Mouse (Mus musculus) neural tube, embryonic 10.5 days (tissue): ENCODE measurements around the gene Slc44a1.

ENCODE experiments used
- DNase-seq: peaks from one replicate; pipeline ENCODE4 v3.0.0-alpha.2; 2017; ENCODE audit warnings: low spot score; ENCODE audit errors: extremely low spot score

Gene Slc44a1

DNA sequence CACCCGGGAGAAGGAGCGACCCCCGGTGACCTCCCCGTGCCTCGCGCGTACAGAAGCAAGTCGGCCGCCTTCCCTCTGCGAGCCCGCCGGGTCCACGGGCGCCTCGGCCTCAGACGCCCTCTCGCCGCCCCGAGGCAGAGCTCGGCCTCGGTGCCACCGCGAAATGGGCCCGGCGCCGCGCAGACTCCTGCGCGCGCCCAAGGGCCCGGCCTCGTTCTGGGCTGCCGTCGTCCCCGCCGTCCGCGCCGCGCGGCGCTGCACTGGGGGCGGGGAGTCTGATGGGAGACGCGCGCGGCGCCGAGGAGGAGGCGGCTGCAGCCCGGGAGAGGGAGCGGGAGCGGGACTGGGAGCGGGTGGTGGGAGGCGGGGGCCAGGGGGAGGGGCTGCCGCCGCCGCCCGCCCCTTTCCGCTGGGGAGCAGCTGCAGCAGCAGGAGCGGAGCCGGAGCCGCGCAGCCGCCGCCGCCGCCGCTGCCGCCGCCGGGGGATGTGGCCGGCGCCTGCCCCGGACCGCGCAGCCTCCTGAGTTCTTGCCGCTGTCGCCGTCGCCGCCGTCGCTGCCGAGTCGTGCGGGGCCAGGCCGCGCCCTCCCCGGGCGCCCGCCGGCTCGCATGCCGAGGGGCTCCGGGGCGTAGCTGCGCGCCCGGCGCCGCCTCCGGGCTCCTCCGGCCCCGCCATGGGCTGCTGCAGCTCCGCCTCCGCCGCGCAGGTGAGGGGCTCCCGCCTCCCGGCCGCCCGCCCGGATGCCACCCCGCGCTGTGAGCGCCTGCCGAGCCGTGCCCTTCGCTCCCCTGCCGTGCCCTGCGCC, at the start of gene Slc44a1:
TSS of gene Slc44a1 (plus strand) at position 404 of the 806 bp plus-strand sequence.
- peak; percentile 88 for DNase-seq

DNA sequence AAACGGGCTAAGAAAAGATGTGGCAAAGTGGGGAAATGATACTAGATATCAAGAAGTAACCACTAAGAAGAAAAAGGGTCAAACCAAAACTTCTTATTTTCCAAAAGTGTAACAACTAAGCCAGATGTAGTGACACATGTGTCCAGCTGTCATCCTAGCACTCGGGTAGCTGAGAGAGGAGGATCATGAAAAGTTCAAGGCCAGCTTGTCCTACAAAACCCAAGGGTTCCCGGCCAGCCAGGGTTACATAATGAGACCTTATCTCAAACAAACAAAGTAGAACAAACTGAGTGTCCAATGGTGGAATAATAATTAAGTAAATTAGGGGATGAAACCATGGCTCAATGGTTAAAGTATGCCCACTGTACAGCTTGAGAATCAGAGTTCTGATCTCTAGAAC, 45.2 kb upstream of the Slc44a1 start:
- DNase-seq = no peak

DNA sequence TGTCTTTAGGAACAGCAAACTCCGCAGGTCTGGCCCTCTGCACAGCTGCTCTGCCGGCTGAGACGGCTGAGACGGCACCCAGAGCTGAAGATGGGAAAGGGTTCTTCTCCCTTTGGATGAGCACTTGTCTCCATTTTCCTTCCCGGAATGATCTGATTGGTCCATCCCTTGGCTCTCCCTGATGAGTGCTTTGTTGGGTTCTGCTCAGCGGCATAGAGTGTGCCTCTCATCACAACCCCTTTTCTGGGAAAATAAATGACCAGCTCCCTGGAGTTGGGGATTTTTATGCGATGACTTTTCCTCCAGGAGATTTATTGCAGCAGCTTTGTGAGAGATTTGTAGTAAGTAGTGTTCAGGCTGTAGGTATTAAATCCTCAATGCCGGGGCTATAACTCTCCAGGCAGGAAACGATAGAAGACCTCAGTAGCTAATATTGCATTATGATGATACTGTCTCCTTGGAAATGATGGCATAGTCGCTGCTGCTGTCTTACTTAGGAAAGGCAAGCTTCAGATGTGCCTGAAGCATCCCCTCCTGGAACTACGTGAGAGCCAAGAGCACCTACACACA, 43.5 kb upstream of the Slc44a1 start:
- DNase-seq = no peak

DNA sequence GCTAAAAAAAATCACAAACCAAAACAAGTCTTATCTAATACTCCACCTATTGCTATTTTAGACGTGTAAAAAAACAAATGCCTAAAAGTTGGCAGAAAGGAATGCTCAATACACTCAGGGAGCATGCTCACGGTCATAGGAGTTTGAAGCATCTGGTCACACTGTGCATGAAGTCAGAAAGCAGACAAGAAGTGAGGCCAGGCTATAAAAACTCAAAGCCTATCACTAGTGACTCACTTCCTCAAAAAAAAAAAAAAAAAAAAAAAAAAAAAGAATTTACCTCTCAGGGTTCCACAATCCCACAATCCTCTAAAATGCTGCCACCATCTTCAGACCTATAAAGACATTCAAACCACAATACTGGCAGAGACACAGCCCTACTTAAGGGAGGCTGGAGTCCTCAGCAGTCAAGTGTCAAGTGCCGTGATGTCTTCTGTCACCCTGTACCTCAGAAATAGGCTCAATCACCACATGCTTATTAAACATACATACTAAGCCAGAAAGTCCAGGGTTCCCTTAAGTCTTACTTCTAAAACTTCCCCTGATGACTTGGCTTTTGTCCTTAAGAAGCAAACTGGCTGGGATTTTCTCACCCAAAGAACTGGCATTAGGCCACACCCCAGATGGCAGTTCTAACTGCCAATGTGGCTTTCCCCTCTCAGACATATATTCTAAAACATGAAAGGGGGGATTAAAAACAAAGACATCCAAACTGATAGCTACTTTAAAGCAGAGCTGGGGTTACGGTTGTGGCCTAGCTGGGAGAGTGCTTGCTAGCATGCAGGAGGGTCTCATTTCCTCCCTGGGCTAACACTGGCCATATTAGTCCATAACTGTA, 42.7 kb upstream of the Slc44a1 start:
- no peak for DNase-seq

DNA sequence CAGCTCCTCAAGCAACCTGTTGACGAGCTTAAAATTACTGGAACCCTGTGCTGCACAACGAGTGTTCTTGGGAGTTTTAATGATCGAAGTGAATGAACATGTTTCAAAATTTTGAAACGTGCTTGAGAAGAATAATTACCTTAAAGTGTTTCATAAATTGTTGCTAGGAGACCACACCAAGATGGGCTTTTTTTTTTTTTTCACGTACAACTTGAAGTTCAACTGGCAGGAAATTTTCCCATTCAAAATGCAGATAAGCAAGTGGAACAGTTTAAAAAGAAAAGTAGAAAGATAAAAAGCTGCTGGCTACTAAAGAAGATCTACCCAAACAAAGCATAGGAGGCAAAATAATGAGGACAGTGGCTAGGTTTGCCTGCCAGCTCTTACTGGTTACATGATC, 41.7 kb upstream of the Slc44a1 start:
- no peak for DNase-seq

DNA sequence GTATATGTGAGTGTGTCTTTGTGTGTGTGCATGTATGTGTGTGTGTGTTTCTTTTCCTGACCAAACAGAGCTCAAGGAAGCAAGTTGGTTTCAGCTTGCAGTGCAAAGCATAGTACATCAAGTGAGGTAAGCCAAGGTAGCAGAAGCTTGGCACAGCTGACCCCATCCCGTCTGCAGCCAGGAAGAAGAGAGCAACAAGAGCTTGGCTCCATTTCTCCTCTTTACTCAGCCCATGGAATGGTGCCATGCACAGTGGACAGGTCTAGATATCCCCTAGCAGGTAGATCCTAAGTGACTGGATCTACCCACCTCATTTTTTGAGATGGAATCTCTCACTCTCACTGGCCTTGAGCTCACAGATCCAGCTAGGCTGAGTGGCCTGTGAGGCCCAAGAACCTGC, 40.8 kb upstream of the Slc44a1 start:
- no peak for DNase-seq

DNA sequence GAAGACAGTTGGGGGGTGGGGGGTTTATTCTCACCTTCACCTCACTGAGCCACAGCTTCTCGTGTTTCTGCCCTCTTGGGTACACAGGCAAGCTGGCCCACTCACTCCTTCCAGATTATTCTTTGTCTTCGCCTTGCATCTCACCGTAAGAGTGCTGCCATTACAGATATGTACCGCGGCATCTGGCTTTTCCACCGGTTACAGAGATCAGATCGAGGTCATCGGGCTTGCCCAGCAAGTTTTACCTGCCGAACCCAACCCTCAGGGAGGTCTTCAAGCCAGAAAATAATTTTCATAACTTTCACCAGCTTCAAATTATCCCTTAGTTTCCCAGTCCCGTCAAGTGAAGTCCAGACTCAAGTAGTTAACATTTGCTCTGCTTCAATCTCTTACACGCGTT, 36.8 kb upstream of the Slc44a1 start:
- no peak for DNase-seq

DNA sequence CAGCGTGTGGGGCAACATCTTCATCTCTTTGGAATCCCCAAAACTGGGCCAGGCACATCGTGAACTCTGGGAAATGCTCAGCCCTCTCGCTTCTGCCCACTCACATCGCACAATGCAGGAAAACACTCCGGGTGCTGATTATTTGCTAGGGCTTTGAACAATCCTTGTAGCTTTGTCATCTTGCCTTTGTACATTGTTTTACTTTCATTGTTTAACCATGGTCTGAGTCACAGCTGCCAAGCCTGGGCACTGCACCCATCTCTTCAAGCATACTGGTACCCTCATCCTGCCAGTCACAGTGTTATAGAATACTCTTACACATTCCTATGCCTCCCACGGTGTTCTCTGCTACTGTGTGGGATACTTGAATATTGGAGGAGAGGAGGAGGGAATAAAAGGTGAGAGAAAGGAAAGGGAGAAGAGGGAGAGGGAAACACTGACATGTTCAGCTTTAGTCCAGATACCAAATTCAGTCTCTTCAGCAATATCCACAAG, 35.7 kb upstream of the Slc44a1 start:
- DNase-seq = no peak

DNA sequence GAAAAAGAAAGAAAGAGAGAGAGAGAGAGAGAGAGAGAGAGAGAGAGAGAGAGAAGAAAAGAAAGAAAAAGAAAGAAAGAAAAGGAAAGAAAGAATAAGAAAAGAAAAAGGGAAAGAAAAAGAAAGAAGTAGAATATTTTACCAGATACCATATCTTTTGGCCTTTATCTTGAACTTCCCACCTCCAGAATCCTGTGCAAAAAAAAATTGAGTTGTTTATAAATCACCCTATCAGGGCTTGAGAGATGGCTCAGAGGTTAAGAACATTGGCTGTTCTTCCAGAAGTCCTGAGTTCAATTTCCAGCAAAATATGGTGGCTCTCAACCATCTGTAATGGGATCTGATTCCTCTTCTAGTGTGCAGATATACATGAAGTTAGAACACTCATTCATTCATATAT, 33.3 kb upstream of the Slc44a1 start:
- no peak for DNase-seq

DNA sequence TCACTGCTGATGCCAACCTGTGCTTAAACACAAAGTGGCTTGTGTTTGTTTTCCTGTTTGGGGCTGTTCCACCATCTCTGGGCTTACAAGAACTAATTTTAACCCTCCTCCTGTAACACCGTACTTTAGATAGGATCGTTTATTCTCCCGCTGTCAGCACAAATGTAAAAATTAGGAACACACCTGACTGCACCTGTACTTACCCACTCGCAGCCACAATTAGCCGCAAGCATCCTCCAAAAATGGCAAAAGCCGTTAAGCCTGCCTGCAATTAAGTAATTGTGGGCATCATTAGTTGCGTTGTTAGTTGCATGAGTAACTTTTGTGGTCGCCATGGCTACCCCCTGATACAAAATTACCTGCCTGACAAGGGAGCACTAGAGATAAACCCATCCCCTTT, 31.4 kb upstream of the Slc44a1 start:
- no peak for DNase-seq

DNA sequence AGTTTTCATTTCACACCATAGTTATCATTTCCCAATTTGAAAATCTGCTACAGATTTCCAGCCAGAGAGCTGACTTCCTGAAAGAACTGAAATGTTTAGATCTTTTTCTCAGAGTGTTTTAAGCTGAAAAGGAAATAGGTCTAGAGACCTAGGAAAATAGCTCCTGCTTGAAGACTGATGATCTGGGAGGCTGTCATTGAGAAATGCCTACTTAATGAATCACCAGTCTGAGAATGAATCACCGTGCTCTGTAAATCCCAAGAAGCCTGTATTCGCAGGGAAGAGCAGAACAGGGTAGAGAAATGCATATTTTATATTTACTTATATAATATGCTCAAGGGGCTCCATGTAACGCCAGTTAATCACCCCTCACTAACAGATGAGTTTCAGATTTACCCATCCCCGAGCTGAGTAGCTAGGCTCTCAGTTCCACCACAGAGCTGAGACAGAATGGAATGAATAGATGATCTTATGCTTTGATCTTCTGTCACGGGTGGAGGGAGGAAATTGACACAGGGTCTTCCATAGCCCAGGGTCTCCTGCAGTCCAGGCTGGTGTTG, 30.6 kb upstream of the Slc44a1 start:
- DNase-seq = no peak

DNA sequence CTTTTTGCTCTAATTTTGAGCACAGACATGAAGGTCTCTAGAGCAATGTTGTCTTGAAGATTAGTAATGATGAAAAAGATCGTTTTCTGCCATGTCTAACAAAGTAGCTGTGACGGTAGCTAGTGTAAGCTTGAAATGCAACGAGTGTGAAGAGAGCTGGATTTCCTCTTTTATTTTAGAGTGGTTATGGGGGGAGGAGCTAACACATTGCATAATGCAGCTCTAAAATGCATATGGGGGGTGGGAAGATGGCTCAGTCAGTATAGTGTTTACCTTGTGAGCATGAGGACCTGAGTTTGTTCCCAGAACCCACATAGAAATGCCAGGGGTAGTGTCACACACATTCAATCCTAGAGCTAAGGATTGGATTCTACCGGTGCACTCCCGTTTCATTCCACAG, 29.5 kb upstream of the Slc44a1 start:
- DNase-seq = no peak

DNA sequence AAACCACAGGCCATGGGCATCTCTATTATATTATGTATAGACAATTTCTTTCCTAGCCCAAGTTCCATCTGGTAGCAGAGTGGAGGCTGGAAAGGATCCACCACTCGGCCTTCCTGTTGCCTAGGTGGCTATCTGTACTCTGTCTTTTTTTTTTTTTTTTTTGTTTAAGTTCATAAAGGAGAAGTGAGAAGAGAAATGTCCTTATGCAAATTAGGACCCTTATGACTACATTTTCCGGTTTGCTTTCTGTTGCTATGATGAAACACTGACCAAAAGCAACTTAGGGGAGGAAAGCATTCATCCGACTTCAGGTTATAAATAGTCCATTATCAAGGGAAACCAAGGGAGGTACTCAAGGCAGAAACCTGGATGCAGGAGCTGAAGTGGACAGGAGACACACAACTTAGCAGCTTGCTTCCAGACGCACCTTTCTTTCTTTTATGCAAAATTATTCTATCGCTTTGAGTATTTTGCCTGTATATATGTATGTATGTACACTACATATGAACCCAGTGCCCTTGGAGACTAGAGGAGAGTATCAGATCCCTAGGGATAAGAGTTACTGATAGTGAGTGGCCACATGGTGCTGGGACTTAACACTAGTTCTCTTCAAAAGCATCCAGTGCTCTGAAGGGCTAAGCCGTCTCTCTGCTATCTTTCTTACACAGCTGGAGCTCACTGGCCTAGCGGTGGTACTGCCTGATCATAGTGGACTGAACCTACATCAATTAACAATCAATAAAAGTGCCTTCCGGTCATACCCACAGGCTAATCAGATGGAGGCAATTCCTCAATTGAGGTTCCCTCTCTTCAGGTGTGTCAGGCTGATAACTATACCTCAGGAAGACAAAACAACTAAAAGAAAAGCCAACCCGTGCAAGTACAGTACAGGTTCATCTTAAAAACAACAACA, 28.0 kb upstream of the Slc44a1 start:
- DNase-seq = no peak

DNA sequence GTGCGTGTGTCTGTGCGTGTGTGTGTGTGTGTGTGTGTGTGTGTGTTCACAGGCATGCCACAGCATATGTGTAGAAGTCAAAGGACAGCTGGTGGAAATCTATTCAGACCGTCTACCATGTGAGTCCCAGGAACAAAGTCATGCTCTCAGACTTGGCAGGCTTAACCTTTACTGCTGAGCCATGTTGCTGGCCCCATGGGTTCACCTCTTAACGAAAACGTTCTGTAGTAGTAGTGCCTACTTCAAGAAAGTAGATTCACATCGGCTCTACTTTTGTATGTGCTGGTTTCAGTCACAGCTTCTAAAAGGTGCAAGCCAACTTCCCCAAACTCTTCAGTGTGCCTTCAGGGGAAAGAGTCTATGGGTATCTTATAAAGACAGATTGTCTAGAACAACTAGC, 27.2 kb upstream of the Slc44a1 start:
- DNase-seq = no peak

DNA sequence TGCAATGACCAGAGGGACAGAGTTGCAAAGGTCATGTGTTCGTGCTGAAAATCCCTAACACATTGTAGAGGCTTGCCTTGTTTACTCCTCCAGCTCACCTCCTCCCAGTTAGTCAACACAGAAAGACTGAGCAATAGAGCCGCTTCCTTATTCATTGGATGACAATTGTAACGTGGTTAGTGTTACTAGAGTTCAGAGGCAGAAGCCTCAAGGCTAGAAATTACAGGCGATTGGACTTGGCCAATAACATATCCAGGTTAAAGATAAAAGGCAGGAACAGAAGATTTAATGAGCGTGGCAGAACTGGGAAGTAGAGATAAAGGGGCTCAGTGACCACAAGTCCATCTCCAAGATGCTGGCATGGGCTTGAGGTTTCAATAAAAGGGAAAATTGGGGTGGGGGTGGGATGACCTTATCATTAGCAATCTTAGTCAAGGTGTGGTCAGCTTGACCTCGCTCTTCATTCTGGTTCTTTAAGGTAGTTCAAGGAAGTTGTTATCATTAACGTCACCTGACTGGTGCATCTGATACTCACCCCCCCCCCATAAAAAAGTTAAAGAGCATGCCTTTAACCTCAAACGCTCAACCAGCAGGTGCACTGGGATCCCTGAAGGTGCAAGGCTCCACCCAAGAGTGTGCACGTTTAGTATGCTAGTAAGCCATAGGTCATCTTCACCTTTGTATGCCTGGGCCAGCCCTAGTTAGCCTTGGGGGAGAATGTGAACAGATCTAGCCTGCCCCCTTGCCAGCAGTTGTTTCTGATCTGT, 26.0 kb upstream of the Slc44a1 start:
- no peak for DNase-seq

DNA sequence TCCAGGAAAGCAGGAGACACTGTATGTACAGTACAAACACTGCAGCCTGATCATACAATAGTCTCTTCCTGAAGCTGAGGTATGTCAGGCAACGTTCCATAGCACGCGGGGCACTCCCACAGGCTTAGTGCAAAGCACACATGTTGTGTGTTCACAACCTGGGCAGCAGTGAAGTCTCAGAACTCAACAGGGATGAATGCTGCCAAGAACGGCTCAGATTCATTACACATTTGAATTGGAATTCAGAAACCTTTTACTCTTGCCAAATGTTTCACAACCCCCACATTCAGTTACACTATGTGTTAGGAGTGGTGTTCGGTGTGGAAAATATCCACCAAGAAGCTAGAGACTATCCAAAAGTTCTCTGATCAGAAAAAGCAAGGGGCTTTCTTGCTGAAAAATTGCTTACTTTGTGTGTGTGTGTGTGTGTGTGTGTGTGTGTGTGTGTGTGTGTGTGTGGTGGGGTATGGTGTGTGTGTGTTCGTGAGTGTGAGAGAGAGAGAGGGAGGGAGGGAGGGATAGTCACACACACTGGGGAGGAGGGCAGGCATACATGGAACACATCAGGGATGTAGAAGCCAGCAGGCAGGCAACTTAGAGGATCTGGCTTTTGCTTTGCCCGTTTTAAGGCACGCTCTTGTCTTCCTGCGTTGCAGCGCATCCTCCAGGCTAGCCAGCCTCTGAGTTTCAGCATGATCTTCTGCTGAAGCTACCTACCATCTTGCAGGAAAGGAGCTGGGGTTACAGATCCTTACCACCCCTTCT, 24.2 kb upstream of the Slc44a1 start:
- no peak for DNase-seq

DNA sequence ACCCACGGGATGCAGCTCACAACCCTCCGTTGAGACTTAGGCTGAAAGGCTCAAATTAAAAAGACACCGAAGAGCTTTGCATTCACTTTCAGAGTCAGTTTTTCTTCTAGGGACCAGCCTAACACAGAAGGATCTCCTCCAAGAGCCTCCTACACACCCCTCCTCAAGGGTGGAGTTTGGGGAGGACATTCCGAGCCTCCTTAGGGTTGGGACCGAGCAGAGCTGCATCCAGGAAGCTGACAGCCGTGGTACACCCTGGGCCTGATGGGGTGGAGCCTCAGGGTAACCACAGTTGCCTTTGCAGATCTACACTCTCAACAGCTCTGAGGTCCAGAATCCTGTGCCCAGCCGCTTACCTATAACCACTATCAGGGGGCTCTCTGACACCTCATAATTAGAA, 23.3 kb upstream of the Slc44a1 start:
- no peak for DNase-seq

DNA sequence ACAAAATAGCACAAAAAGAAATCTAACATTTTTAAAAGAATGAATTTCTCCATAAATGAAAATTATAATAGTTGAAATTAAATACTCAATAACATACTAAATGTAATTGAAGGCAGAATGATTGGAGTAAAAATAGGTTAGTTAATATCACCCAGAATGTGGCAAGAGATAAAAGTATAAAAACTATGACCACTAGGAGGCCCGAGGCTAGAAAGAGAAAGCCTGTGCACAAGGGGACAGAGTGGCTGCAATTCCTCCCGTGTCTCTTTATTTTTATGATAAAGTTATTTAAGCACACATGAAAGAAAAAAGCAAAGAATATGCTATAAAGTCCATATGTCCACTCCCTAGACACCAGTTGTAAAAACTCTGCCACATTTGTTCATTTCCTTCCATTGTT, 17.4 kb upstream of the Slc44a1 start:
- no peak for DNase-seq

DNA sequence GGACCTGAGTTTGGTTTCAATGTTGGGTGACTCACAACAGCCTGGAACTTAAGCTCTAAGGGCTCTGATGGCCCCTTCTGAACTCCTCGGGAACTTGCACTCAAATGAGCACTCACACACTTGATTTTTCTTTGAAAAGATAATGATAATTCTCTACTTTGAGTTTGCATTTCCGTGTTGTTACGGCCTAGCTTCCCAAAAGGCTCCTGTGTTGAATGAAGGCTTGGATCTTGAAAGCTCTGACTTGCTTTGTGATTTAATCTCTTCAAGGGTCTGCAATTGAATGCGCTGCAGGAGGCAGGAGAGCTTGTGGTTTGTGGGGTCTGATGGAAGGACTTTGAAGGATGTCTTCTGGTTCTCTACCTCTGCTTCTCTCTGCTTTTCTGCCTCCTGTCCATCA, 13.1 kb upstream of the Slc44a1 start:
- no peak for DNase-seq
